Mouse (Mus musculus): Measurements from ENCODE around the gene Tmem200b.

Gene Tmem200b

DNA sequence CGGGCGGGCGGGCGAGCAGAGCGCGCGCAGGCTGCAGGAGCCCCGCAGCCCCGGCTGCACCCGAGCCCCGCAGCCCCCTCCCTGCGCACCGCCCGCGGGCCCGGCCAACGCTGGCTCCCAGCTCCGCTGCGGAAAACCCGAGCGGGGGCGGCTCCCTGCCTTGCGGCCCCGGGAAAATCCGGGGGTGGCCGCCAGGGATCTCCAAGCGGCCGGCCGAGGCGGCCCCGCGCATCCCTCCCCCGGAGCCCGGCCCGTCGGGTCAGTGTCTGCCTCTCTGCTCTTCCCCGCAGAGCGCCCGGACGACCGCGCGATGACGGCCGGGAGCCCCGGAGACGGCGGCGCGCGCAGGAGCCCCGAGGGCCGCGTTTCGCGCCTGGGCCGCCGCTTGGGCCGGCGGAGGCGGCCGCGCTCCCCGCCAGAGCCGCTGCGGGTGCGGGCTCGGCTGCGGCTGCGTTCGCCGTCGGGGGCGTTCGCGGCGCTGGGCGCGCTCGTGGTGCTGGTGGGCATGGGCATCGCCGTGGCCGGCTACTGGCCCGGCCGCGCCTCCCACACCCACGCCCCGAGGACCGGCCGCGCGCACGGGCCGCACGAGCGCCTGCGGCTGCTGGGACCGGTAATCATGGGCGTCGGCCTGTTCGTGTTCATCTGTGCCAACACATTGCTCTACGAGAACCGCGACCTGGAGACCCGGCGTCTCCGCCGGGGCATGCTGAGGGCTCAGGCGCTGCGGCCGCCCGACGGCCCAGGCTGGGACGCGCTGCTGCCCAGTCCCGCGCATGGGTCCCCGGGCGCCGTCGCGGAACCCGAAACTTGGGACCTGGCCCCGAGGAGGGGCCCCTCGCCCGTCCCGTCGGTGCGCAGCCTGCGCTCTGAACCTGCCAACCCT, at the start of gene Tmem200b:
Gene Tmem200b (plus strand): TSS at position 311 of the 886 bp plus-strand sequence.
- peak; percentile 26 for DNase-seq (ENCODE audit: low spot score)

DNA sequence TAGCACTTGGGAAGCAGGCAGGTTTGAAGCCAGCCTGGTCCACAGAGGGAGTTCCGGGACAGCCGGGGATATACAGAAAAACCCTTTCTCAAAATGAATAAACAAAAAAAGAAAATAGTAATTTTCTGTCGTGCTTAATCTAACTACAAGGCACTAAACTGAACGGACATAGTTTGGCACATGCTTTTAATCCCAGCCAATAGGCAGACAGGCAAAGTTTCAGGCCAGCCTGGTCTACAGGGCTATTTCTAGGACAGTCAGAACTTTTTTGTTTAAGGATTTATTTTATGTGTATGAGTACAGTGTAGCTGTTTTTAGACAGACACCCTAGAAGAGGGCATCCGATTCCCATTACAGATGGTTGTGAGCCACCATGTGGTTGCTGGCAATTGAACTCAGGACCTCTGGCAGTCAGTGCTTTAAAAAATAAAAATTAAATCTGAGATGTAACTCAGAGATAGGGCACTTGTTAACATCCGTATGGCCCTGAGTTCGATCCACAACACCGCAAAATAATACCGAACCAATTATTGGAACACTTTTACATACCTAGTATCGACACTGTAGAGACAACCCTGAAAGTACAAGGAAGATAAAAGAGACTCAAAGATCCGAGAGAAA, 48.8 kb upstream of the Tmem200b start:
- DNase-seq (ENCODE audit: low spot score) = peak; percentile 5

DNA sequence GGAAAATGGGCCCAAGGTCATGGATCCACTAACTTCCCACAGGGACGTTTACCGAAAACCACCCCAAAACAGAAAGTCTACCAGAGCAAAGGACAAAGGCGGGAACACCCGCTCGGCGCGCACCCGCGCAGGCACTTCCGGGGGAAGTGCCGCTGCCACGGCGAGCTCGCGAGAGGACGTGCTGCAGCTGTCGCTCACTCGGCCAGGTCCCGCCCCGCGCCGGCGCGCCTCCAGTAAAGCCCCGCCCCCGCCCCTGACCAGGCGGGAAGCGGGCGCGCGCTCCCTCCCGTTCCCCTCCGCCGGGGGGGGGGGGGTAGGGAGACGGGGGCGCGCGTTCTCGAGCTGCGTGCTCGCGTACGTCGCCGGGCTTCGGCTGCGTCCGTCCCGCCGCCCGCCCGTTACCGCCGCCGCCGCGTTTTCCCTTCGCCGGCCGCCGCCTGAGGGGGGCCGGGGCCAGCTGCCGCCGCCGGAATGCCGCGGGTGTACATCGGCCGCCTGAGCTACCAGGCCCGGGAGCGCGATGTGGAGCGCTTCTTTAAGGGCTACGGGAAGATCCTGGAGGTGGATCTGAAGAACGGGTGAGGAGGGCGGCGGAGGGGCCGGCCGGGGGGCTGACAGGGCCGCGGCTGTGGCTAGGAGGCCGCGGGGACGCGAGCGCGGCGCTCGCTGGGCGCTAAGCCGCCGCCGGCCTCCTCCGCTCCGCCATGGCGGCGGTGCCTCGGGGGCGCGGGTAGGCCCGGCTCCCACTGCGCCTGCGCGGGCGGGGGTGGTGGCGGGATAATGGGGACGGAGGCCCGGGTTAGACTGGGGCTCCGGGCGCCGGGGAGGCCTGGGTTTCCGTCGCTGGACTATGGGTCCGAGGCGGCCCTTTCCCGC, 48.0 kb upstream of the Tmem200b start, which contains the start of gene Srsf4:
Gene Srsf4 (plus strand): TSS at position 325 of the 876 bp plus-strand sequence.
- DNase-seq (ENCODE audit: low spot score) = peak; percentile 95

DNA sequence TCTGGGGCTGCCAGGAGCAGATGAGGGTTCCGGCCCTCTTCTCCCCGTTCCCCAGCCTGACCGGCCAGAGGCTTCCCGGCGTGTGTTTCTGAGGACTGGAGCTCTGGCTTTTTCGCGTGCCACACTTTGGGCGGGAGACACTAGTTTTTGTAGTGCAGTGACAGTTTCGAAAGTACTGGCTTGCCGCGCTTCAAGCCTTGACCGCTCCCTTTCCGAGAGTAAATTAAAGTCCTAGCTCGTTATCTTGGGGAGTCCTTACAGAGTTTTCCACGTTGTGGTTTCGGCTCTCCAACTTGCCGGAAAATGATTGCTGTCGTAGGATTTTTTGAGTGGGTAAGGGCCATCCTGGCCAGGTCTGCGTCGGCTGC, 47.4 kb upstream of the Tmem200b start:
- DNase-seq (ENCODE audit: low spot score) = no peak

DNA sequence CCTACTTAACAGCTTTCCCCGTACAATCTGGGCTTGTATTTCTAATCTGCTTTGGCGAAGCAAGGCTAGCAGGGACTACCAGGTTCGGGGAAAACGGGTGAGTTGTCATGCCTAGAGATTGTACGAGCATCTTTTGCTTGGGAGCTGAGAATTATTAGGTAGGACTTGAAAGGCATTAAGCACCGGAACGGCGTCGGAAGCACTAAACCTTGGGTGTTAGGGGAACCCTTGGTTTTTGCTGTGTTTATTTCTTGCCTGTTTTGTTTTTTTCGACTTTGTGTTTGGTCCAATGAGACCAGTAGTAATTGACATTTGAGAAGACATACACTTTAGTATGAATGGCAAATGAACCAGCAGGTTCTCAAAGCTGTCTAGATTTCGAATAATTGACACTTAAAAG, 47.0 kb upstream of the Tmem200b start:
- no peak for DNase-seq (ENCODE audit: low spot score)

DNA sequence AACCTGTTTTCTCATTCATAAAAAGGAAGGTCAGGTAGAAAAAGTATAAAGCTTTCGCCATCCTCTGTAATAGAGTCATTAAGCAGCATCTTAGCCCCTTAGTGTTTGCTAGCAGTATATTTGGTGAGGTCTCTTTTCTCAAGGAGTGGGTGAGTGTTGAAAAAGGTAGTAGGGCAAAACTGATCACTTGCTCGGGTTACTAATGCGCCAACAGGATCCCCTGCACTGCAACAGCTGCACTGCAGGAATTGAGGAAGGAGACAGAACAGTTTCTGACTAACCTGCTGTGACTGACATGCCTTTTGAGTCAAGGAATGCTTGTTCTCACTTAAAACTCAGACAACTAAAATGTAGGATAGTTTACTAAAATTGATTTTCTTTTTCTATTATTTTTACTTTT, 46.3 kb upstream of the Tmem200b start:
- DNase-seq (ENCODE audit: low spot score) = no peak

DNA sequence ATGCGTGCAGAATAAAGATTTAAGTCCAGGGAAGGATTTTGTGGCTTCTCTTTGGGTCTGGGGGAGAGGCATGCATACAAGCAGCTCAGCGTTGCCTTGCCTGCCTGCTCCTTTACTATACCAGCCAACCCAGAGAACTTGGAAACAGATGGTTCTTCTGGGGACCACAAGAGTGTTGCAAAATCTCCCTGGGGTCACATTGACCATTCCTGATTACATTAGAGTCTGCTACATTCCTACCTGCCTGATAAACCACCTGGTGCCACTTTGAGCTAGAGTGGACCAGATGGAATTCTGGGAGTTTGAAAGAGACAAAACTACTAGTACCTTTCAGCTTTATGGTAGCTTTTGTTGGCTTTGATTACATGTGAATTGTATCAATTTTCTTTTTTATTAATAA, 44.7 kb upstream of the Tmem200b start:
- no peak for DNase-seq (ENCODE audit: low spot score)

DNA sequence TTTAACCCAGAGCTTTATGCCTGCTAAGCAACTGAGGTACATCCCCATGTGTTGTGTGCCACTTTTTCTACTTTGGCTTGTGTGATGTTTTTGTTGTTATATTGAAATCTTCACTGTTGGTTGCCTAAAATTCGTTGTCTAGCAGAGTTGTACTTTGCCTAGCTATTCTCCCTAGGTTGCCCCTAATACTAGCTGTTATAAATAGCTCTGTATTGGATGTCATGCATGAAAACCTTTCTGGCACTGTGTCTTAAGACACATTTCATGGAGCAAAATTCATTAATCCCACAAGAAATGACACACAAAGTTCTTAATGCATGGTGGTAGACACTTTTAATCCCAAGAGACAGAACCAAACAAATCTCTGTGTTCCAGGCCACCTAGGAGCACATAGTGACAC, 41.9 kb upstream of the Tmem200b start:
- DNase-seq (ENCODE audit: low spot score) = no peak

DNA sequence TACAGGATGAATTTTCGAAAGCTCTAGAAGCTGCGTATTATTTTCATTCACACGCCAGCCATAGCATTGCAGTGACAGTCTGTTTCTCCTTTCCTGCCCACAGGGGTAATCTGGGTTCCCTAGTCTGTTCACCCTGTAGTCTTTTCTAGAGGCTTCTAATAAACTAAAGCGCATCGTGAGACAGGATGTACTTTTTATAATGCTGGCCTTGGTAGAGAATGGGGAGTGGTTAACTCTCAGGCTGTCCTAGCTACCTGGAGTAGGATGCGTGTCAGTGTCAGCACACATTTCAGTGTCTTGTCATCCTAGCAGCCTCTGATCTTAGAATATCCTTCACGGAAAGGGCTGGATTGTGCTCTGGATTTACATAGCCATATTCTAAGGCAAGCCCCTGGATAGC, 40.3 kb upstream of the Tmem200b start:
- no peak for DNase-seq (ENCODE audit: low spot score)

DNA sequence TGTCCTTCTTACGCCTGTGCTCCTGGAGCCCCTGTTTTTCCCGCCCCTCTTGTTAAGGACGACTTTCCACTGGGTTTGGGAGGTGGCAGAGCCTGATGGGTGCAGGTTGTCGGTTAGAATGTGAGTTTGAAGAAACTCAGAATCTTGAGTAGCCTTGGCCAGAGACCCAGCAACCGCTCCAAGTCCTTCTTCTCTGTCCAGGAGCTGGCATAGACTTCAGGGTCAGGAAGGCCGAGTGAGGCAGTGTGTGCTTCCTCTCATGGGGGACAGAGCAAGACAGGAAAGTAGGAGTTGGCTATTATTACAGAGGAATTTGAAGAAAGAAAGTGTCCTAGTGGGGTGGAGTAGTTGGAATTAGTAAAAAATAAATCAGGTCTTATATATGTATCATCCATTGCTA, 38.0 kb upstream of the Tmem200b start:
- no peak for DNase-seq (ENCODE audit: low spot score)

DNA sequence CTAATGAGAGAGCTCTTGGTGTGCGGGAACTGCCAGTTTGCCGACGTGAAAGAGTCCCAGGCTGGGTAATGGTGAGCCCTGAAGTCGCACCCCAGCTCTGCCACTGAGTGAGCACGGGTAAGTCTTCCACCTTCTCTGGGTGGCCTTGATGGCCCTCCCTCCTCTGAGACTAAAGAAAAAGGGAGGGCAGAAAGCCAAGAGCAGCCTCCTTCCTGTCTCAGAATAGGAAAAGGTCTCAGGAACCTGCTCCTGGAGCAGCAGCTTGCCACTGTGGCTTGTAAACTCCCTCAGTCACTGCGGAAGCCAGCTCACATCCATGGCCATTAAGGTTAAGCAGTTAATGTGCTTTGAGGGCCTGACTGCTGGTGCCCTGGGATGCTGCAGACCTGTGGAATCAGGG, 36.2 kb upstream of the Tmem200b start:
- no peak for DNase-seq (ENCODE audit: low spot score)

DNA sequence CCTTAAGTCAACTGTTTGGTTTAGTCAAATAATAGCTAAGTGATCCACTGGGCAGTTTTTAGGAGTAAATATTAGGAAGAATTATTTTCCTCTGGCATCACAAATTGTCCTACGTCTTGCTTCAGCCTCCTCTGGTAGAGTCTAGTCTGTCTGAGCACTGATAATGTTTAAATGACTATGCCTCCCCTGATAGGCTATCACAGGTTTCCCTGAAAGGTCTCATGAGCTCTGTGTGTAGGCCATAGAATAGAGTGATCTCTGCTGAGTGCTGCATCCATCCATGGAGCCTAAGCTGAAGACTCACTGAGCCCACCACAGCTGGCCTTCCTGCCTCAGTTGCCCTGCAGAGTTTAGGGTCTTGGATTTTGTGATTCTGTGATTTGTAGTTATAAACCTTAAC, 33.0 kb upstream of the Tmem200b start:
- DNase-seq (ENCODE audit: low spot score) = no peak

DNA sequence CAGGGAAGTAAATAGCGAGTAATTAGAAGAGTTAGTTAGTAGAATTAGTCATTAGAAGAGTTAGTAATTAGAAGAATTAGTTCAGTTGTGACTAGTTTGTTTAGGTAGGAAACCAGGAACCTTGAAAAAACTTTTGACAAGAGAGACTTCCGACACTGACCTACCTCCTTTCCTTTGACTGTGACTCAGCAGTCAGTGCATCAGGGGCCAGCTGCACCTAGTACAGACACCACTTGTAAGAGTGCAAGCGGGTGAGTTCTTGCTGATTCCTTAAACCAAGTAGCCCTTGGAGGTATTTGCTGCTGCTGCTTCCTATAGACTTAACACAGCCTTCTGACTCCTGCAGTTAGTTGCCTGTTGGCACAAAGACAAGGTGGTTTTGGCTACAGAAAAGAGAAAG, 30.9 kb upstream of the Tmem200b start:
- DNase-seq (ENCODE audit: low spot score) = no peak

DNA sequence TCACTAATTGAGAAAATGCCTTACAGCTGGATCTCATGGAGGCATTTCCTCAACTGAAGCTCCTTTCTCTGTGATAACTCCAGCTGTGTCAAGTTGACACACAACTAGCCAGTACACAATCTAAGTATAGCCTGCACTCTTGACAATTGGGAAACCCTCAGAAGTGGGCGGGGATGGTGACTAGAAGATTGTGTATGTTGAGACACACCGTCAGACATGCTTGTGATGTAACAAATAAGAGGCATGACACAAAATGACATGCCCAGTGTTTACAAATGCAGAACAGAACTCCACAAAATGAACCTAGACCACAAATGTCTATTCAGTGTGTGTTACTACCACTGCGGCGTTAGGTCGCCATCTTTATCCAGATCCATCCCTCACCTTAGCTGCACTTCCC, 24.5 kb upstream of the Tmem200b start:
- no peak for DNase-seq (ENCODE audit: low spot score)

DNA sequence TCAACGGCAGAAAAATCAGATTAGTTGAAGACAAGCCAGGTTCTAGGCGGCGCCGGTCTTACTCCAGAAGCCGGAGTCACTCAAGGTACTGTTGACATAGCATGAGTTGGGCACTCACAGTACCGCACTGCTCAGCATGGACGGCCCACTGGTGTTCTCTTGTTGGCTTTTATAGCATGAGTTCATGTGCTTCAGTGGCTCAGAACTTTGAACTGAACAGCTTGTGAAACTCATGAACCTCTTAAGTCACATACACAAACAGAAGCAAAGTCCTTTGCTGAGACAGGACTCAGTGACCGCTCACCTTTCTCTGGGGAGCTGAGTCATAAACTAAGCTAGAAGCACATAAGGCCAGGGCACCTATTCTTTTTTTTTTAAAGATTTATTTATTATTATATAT, 23.8 kb upstream of the Tmem200b start:
- DNase-seq (ENCODE audit: low spot score) = peak; percentile 68

DNA sequence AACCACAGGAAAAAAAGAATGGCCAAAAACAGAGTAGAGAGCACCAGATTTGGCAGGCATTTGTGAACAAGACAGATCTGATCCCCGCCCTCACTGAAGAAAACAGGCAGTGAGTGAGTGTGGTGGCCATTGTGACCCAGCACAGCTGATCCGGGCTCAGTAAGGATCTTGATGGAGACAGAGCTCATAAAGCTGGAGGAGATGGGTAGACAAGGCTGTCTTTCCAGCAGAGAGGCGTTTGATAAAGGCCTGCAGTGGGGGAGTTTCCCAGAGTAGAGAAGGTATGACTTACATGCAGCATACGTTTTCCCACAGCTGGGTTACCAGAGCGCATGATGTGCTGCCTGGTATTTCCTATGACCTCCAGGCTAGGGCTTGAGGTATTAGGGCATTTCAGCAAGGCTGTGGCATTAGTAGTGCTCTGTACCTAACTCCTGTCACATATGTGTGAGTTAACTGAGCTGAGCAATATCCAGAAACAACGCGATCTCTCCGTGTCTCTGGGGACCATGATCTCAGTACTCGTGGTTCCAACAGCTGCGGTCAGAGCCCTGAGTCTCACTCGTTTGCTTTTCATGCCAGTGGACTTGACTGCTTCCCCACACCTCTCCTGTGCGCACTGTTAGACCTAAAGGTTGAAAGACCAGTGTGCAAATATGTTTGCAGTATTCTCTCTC, 22.9 kb upstream of the Tmem200b start:
- no peak for DNase-seq (ENCODE audit: low spot score)

DNA sequence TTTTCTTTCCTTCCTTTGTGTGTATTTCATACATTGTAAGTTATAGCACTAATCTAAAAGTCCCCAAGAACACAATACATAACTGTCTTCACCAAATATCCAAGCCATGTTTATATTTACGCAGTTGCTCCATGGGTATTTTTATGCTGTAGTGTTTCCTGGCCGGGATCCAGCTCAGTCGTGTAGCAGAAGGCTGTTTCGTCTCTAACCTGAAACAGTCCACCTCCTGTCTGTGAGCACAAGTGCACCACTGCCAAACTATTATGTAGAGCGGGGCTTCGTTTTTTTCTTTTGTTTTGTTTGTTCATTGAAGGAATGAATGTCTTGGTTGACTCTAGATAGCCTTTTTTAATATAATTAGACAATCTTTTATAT, 22.4 kb upstream of the Tmem200b start:
- DNase-seq (ENCODE audit: low spot score) = no peak

DNA sequence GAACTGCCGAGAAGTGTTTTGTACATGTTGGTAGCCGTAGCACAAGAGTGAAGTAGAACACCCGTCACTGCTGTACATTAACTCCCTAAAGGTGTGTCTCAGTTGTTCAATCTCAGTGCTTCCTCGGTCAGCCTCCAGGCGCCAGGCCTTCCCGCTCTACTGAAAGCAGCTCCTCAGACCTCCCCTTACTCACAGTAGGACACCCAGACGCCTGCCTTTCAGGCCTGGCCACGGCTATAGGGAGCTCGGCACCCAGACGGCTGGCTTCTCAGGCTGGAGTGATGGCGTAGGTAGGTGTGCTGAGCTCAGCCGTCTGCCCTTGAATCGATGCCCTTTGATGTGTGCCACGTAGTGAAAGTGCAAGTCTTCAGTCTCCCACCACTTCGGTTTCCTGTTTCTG, 20.5 kb upstream of the Tmem200b start:
- no peak for DNase-seq (ENCODE audit: low spot score)

DNA sequence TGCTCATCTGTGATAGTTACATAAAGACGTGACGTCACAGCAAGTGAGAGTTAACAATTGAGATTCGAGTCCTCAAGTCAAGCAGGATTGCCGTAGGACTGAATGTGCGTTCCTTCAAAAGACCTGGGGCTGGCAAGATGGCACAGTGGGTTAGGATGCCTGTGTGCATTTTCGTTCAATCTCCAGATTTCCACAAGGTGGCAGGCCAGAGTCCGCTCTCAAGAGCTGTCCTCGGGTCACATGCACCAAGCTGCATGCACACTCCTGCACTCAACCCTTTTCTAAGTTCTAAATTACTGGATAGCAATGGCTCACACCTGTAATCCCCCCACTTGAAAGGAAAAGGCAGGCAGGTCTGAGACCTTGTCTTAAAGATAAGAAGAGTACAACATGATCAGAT, 17.1 kb upstream of the Tmem200b start:
- DNase-seq (ENCODE audit: low spot score) = peak; percentile 45

DNA sequence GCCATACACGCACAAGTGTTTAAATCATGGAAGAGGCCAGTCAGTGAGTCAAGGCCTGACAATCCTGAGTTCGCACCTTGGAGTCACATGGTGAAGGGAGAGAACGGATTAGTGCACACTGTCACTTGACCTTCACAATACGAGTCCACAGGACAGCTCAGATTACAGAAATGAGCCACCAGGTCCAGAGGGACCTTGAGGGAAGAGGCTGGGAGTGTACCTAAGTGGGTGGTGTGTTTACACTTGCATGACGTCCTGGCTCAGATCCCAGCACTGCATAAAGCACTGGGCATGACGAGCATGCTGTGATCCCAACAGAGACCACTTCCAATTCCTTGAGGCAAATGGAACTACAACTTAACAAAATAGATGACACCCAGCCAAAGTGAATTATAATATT, 15.1 kb upstream of the Tmem200b start:
- no peak for DNase-seq (ENCODE audit: low spot score)

DNA sequence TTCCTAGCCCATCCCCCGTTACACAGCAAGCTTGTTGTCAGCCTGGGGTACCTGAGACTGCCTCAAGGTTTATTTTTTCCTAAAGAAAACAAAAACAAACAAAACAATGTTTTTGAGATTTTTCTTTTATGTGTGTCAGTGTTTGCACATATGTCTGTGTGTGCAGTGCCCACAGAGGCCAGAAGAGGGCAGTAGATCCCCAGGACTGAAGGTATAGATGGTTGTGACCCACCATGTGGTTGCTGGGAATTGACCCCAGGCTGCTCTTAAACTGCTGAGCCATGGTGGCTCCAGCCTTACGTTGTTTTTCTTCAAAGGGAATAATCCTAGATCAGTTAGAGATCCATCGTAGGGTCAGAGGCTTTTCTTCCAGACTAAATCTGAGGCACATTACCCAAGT, 13.7 kb upstream of the Tmem200b start:
- DNase-seq (ENCODE audit: low spot score) = no peak
